Mouse (Mus musculus): ENCODE results near the gene Cxcl14. TPM values are rescaled to one million over a fixed set of nuclear protein-coding genes. Genes with fewer than 3 reads are reported as not detected.

Gene Cxcl14
- total RNA-seq (2023) = not detected

DNA sequence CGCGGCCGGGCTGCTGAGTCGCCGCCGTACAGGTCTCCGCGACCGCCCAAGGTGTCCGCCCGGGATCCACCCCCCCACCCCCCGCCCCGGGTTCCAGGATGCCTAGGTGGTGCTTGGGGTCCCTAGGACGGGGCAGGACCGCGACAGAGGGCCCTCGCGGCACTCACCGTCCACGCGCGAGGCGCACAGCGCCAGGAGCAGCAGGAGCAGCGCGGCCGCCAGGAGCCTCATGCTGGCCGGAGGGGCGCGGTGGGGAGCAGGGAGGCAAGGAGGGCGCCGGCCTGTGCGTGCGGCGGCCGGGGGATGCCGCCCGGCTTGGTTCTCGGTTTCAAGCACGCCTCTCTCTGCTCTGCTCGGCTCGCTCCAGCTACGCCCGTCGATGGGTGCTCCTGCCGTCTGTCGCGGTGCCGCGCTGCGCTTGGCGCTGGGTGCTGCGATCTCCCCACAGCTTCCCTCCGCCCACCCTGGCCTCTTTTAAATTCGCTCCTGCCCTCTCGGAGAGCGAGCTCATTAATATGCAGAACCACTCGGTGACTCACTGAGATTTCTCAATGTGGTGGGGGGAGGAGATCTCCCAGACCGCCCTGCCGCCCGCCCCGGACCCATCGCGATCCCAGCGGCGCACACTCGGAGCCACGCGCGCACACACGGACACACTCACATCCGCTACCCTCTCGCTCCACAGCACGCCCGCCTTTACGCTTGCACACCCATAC, at the start of gene Cxcl14:
Cxcl14 (minus strand) TSS at position 609 of the 716 bp plus-strand sequence.

GRCm38 (mm10) chr13:56251924-56252619, 44.3 kb downstream of the Cxcl14 start, which contains the start of gene Neurog1:
Gene Neurog1 (minus strand): TSS chr13:56252163.

Other genes with a start within 250 kb of the Cxcl14 start
- gene H2afy, start 160.2 kb downstream of the Cxcl14 start, total RNA-seq (2023) = 100 to 1,000 TPM; 260 to 282 TPM
- 10 to 100 TPM; 75.8 to 87.3 TPM for gene Tifab, start 117.7 kb downstream of the Cxcl14 start, total RNA-seq (2023)
- not detected for gene Neurog1, start 44.4 kb downstream of the Cxcl14 start, total RNA-seq (2023)
- not detected for gene Gm3045, start 130.0 kb upstream of the Cxcl14 start, total RNA-seq (2023)
- gene Slc25a48, start 141.8 kb upstream of the Cxcl14 start, total RNA-seq (2023) = not detected
- not detected for gene Il9, start 185.7 kb upstream of the Cxcl14 start, total RNA-seq (2023)
- gene Fbxl21, start 225.9 kb upstream of the Cxcl14 start, total RNA-seq (2023) = under 1 TPM in 1 of 2 experiments, not detected in 1; 0.40 TPM